Mouse (Mus musculus) left cerebral cortex, adult 2 months (tissue): ENCODE measurements around the gene Sqstm1. TPM values are rescaled to one million over a fixed set of nuclear protein-coding genes. Genes with fewer than 3 reads are reported as not detected.

Experiments
- DNase-seq, 2 experiments: peaks; one replicate each; pipeline ENCODE4 v3.0.0; 2021 to 2022; ENCODE audit warnings: low spot score in 2 of 2, mixed read lengths in 1 of 2; ENCODE audit errors: extremely low spot score in 1 of 2
- H3K27ac ChIP-seq: fragments of 200-600 bp; 2 replicates; pipeline ENCODE4 v1.8.1; 2022
- H3K4me3 ChIP-seq: fragments of 200-600 bp; 2 replicates; pipeline ENCODE4 v1.8.1; 2022
- CTCF ChIP-seq: fragments of 200-600 bp; IDR thresholded peaks from 2 replicates; pipeline ENCODE4 v1.8.1; 2022; ENCODE audit warnings: antibody characterized with exemption, mild to moderate bottlenecking, moderate library complexity
- intact Hi-C: fragments of 180-260 bp; cut with DNase I; formaldehyde crosslinking; loops from one replicate; pipeline ENCODE4 v1.15.1; 2025
- microRNA-seq, 2 experiments: library from miRNA; unstranded; fragments of <30 nt; microRNA quantifications; one replicate each; pipeline ENCODE4 v1.2.0; 2021
- total RNA-seq, 2 experiments: library from RNA; stranded (reverse); gene quantifications; 2 replicates each; pipeline ENCODE4 v1.2.3; 2021

Sqstm1 gene
- total RNA-seq, 2 experiments from 2014 or later, result 474 to 490 TPM

- TF ChIP-seq CTCF, result no peak
- no peak overlapping the region for H3K4me3 ChIP-seq
- DNase-seq, result no peak
- intact Hi-C loops, result no loop called here
- H3K27ac ChIP-seq, result no peak overlapping the region
These were observed 52.3 kb downstream of the Sqstm1 start for GRCm38 (mm10) chr11:50158346-50158745.

- DNase-seq, result no peak
- Histone ChIP-seq H3K27ac (no peak overlapping the region), H3K4me3 (no peak overlapping the region)
- intact Hi-C loops, result no loop called here
- TF ChIP-seq CTCF, result no peak
These were observed 53.8 kb downstream of the Sqstm1 start for GRCm38 (mm10) chr11:50156725-50157258.

- no peak for DNase-seq
- Histone ChIP-seq H3K4me3 (no peak overlapping the region), H3K27ac (no peak overlapping the region)
- TF ChIP-seq CTCF, result no peak
- intact Hi-C loops, result no loop called here
These were observed 54.8 kb downstream of the Sqstm1 start for GRCm38 (mm10) chr11:50155785-50156184.

- Histone ChIP-seq H3K4me3 (no peak overlapping the region), H3K27ac (no peak overlapping the region)
- DNase-seq, result no peak
- intact Hi-C loops, result no loop called here
- no peak; the same call in 1 of the 2 replicates for TF ChIP-seq CTCF
These were observed 55.7 kb downstream of the Sqstm1 start for GRCm38 (mm10) chr11:50154777-50155520.

- no peak for TF ChIP-seq CTCF
- intact Hi-C loops, result no loop called here
These were observed 56.5 kb downstream of the Sqstm1 start for GRCm38 (mm10) chr11:50154166-50154565.

GRCm38 (mm10) chr11:50151374-50151773, 59.3 kb downstream of the Sqstm1 start:
- intact Hi-C loops, result no loop called here
- no peak for DNase-seq
- TF ChIP-seq CTCF, result no peak
- no peak overlapping the region for H3K27ac ChIP-seq
- H3K4me3 ChIP-seq, result no peak overlapping the region

More at GRCm38 (mm10) chr11:50154166-50154565, 56.5 kb downstream of the Sqstm1 start:
- Histone ChIP-seq H3K27ac (no peak overlapping the region), H3K4me3 (no peak overlapping the region)
- no peak for DNase-seq

GRCm38 (mm10) chr11:50149603-50150150, 61.0 kb downstream of the Sqstm1 start:
- Histone ChIP-seq H3K4me3 (no peak overlapping the region), H3K27ac (no peak overlapping the region)
- DNase-seq, result no peak
- intact Hi-C loops, result no loop called here
- TF ChIP-seq CTCF, result no peak

Small RNA genes within 50 kb of the gene (microRNA-seq; reads per million reads assigned to microRNA genes)
- 1.2 to 2.2 reads per million in 2 experiments for gene Mir6919

Other genes with a start within 250 kb of the Sqstm1 start
- gene Rnf130, start 185.5 kb downstream of the Sqstm1 start, total RNA-seq, result 10 to 100 TPM; 91.9 to 95.4 TPM
- gene Tbc1d9b, start 79.4 kb downstream of the Sqstm1 start, total RNA-seq, result 100 to 1,000 TPM; 118 to 124 TPM
- 10 to 100 TPM; 13.3 to 14.2 TPM for gene Mrnip, start 36.4 kb downstream of the Sqstm1 start, total RNA-seq
- 10 to 100 TPM; 63.1 to 67.0 TPM for gene Mgat4b, start 63 bp upstream of the Sqstm1 start, total RNA-seq
- 1 to 10 TPM; 5.9 to 8.7 TPM for gene Ltc4s, start 27.8 kb upstream of the Sqstm1 start, total RNA-seq
- 10 to 100 TPM; 11.1 to 11.5 TPM for gene Maml1, start 81.5 kb upstream of the Sqstm1 start, total RNA-seq
- 100 to 1,000 TPM; 387 to 418 TPM for gene Canx, start 114.8 kb upstream of the Sqstm1 start, total RNA-seq
- not detected for gene Cby3, start 143.6 kb upstream of the Sqstm1 start, total RNA-seq
- 100 to 1,000 TPM; 272 to 274 TPM for gene Hnrnph1, start 166.2 kb upstream of the Sqstm1 start, total RNA-seq
- 10 to 100 TPM; 26.2 to 27.0 TPM for gene Rufy1, start 220.3 kb upstream of the Sqstm1 start, total RNA-seq